Mouse (Mus musculus): ENCODE results near the gene Gm17606. TPM values are rescaled to one million over a fixed set of nuclear protein-coding genes. Genes with fewer than 3 reads are reported as not detected.

Gene Gm17606
- polyA plus RNA-seq, 1 experiment from 2014 or later = not detected

- Histone ChIP-seq H3K9me3 (ENCODE audit: low read length) (no peaks in the 10 kb centered on the region), H3K27ac (ENCODE audit: low read length) (no peak overlapping the region), H3K4me2 (replicated peaks; ENCODE audit: low read depth, low read length) (no peak overlapping the region), H3K27me3 (ENCODE audit: insufficient read depth, low read length) (no peaks in the 10 kb centered on the region), H3K4me1 (ENCODE audit: insufficient read depth, low read length) (peaks cover 6% of the 10 kb centered on the region; the same call in 1 of the 2 replicates), H3K9ac (replicated peaks; ENCODE audit: low read length) (no peak overlapping the region), H3K4me3 (ENCODE audit: low read length) (no peak overlapping the region), H3K36me3 (ENCODE audit: insufficient read depth, low read length) (peaks cover 52% of the 10 kb centered on the region)
- ATAC-seq (ENCODE audit: low FRiP score, low TSS enrichment) = no peak
- 77% methylated on average over 16 of the region's 16 CpGs for WGBS
Measured at GRCm38 (mm10) chr14:54678657-54679304, 38.0 kb downstream of the Gm17606 start.

GRCm38 (mm10) chr14:54682396-54682795 lies 41.6 kb downstream of the Gm17606 start:
- no peak overlapping the region for H3K9ac ChIP-seq (replicated peaks; ENCODE audit: low read length)
- no peak for ATAC-seq (ENCODE audit: low FRiP score, low TSS enrichment)
- H3K36me3 ChIP-seq (ENCODE audit: insufficient read depth, low read length) = peaks cover 27% of the 10 kb centered on the region; the same call in 1 of the 2 replicates
- H3K4me3 ChIP-seq (ENCODE audit: low read length) = no peak overlapping the region
- no peaks in the 10 kb centered on the region for H3K9me3 ChIP-seq (ENCODE audit: low read length)
- no peak overlapping the region for H3K27ac ChIP-seq (ENCODE audit: low read length)
- peaks cover 17% of the 10 kb centered on the region for H3K4me1 ChIP-seq (ENCODE audit: insufficient read depth, low read length)
- 81% methylated on average over 3 of the region's 3 CpGs for WGBS
- H3K4me2 ChIP-seq (replicated peaks; ENCODE audit: low read depth, low read length) = no peak overlapping the region
- H3K27me3 ChIP-seq (ENCODE audit: insufficient read depth, low read length) = no peaks in the 10 kb centered on the region

- WGBS = 8% methylated on average over 8 of the region's 8 CpGs
- H3K36me3 ChIP-seq (ENCODE audit: insufficient read depth, low read length) = peaks cover 23% of the 10 kb centered on the region
- H3K27ac ChIP-seq (ENCODE audit: low read length) = peak overlapping the region; percentile 98; the same call in 1 of the 2 replicates
Measured at GRCm38 (mm10) chr14:54685471-54685870, 44.7 kb downstream of the Gm17606 start.

GRCm38 (mm10) chr14:54686063-54686521 lies 45.3 kb downstream of the Gm17606 start, which contains the start of gene 1700123O20Rik:
1700123O20Rik (plus strand) TSS chr14:54686216.
- Histone ChIP-seq H3K9ac (replicated peaks; ENCODE audit: low read length) (peak within 1 kb of the TSS; percentile 98), H3K4me1 (ENCODE audit: insufficient read depth, low read length) (peaks cover 35% of the 10 kb centered on the region), H3K4me2 (replicated peaks; ENCODE audit: low read depth, low read length) (peak within 1 kb of the TSS; percentile 86), H3K4me3 (ENCODE audit: low read length) (peak within 1 kb of the TSS; percentile 92), H3K27me3 (ENCODE audit: insufficient read depth, low read length) (no peaks in the 10 kb centered on the region), H3K27ac (ENCODE audit: low read length) (peak within 1 kb of the TSS; percentile 98), H3K9me3 (ENCODE audit: low read length) (no peaks in the 10 kb centered on the region), H3K36me3 (ENCODE audit: insufficient read depth, low read length) (peaks cover 29% of the 10 kb centered on the region)
- under 1% methylated on average over 41 of the region's 41 CpGs for WGBS
- peak; percentile 88 for ATAC-seq (ENCODE audit: low FRiP score, low TSS enrichment)

More at GRCm38 (mm10) chr14:54685471-54685870, 44.7 kb downstream of the Gm17606 start:
- Histone ChIP-seq H3K4me1 (ENCODE audit: insufficient read depth, low read length) (peaks cover 35% of the 10 kb centered on the region), H3K9ac (replicated peaks; ENCODE audit: low read length) (peak overlapping the region; percentile 98), H3K4me2 (replicated peaks; ENCODE audit: low read depth, low read length) (peak overlapping the region; percentile 86), H3K4me3 (ENCODE audit: low read length) (peak overlapping the region; percentile 92), H3K27me3 (ENCODE audit: insufficient read depth, low read length) (no peaks in the 10 kb centered on the region), H3K9me3 (ENCODE audit: low read length) (no peaks in the 10 kb centered on the region)
- ATAC-seq (ENCODE audit: low FRiP score, low TSS enrichment) = no peak

GRCm38 (mm10) chr14:54686522-54687143 lies 45.9 kb downstream of the Gm17606 start, which contains the start of gene Acin1:
Acin1 (minus strand) TSS chr14:54686931.
- H3K4me3 ChIP-seq (ENCODE audit: low read length) = peak within 1 kb of the TSS; percentile 92
- H3K4me2 ChIP-seq (replicated peaks; ENCODE audit: low read depth, low read length) = peak within 1 kb of the TSS; percentile 86
- peaks cover 35% of the 10 kb centered on the region for H3K4me1 ChIP-seq (ENCODE audit: insufficient read depth, low read length)
- H3K9ac ChIP-seq (replicated peaks; ENCODE audit: low read length) = peak within 1 kb of the TSS; percentile 98
- peaks cover 29% of the 10 kb centered on the region for H3K36me3 ChIP-seq (ENCODE audit: insufficient read depth, low read length)
- under 1% methylated on average over 44 of the region's 44 CpGs for WGBS
- ATAC-seq (ENCODE audit: low FRiP score, low TSS enrichment) = peak; percentile 97
- H3K9me3 ChIP-seq (ENCODE audit: low read length) = no peaks in the 10 kb centered on the region
- no peaks in the 10 kb centered on the region for H3K27me3 ChIP-seq (ENCODE audit: insufficient read depth, low read length)
- H3K27ac ChIP-seq (ENCODE audit: low read length) = peak within 1 kb of the TSS; percentile 98

- H3K4me2 ChIP-seq (replicated peaks; ENCODE audit: low read depth, low read length) = peak overlapping the region; percentile 69
- peaks cover 26% of the 10 kb centered on the region for H3K36me3 ChIP-seq (ENCODE audit: insufficient read depth, low read length)
- peak overlapping the region; percentile 86 for H3K27ac ChIP-seq (ENCODE audit: low read length)
- 1% methylated on average over 8 of the region's 8 CpGs for WGBS
- peak overlapping the region; percentile 92 for H3K4me3 ChIP-seq (ENCODE audit: low read length)
- peak overlapping the region; percentile 98 for H3K9ac ChIP-seq (replicated peaks; ENCODE audit: low read length)
- H3K4me1 ChIP-seq (ENCODE audit: insufficient read depth, low read length) = peaks cover 35% of the 10 kb centered on the region
- no peak for ATAC-seq (ENCODE audit: low FRiP score, low TSS enrichment)
- no peaks in the 10 kb centered on the region for H3K9me3 ChIP-seq (ENCODE audit: low read length)
- H3K27me3 ChIP-seq (ENCODE audit: insufficient read depth, low read length) = no peaks in the 10 kb centered on the region
Measured at GRCm38 (mm10) chr14:54687251-54687650, 46.5 kb downstream of the Gm17606 start.

GRCm38 (mm10) chr14:54695042-54695441 lies 54.3 kb downstream of the Gm17606 start:
- no peak overlapping the region for H3K9ac ChIP-seq (replicated peaks; ENCODE audit: low read length)
- no peak overlapping the region for H3K4me3 ChIP-seq (ENCODE audit: low read length)
- no peaks in the 10 kb centered on the region for H3K9me3 ChIP-seq (ENCODE audit: low read length)
- 75% methylated on average over 6 of the region's 6 CpGs for WGBS
- no peak overlapping the region for H3K4me2 ChIP-seq (replicated peaks; ENCODE audit: low read depth, low read length)
- no peaks in the 10 kb centered on the region for H3K27me3 ChIP-seq (ENCODE audit: insufficient read depth, low read length)
- H3K27ac ChIP-seq (ENCODE audit: low read length) = no peak overlapping the region
- no peaks in the 10 kb centered on the region for H3K4me1 ChIP-seq (ENCODE audit: insufficient read depth, low read length)
- H3K36me3 ChIP-seq (ENCODE audit: insufficient read depth, low read length) = peaks cover 20% of the 10 kb centered on the region
- no peak; the same call in 1 of the 2 replicates for ATAC-seq (ENCODE audit: low FRiP score, low TSS enrichment)

- WGBS = 83% methylated on average over 4 of the region's 4 CpGs
- no peak overlapping the region for H3K4me3 ChIP-seq (ENCODE audit: low read length)
- H3K27ac ChIP-seq (ENCODE audit: low read length) = no peak overlapping the region
- H3K4me2 ChIP-seq (replicated peaks; ENCODE audit: low read depth, low read length) = no peak overlapping the region
- no peaks in the 10 kb centered on the region for H3K9me3 ChIP-seq (ENCODE audit: low read length)
- no peak overlapping the region for H3K9ac ChIP-seq (replicated peaks; ENCODE audit: low read length)
- no peaks in the 10 kb centered on the region for H3K27me3 ChIP-seq (ENCODE audit: insufficient read depth, low read length)
- H3K36me3 ChIP-seq (ENCODE audit: insufficient read depth, low read length) = peaks cover 10% of the 10 kb centered on the region; the same call in 1 of the 2 replicates
- H3K4me1 ChIP-seq (ENCODE audit: insufficient read depth, low read length) = no peaks in the 10 kb centered on the region
- no peak for ATAC-seq (ENCODE audit: low FRiP score, low TSS enrichment)
Measured at GRCm38 (mm10) chr14:54696752-54697151, 56.0 kb downstream of the Gm17606 start.
